Mouse (Mus musculus) Patski (cell line): ENCODE results near the gene Apopt1. TPM values are rescaled to one million over a fixed set of nuclear protein-coding genes. Genes with fewer than 3 reads are reported as not detected.
A peak's percentile ranks its signal among the peaks of the same experiment; 100 is the strongest.

Experiments used
- ATAC-seq: fragments of 100-300 bp; one replicate; pipeline ENCODE4 v1.8.0; 2021
- CTCF ChIA-PET: fragments of 350-600 bp; sonication (Branson Sonifier 250); formaldehyde crosslinking; loops from one replicate; lab custom pipeline; 2022; ENCODE audit warnings: inconsistent platforms; lab: Charles Lee
- POLR2A ChIA-PET: fragments of 350-600 bp; sonication (Branson Sonifier 250); formaldehyde crosslinking; loops from one replicate; lab custom pipeline; 2022; ENCODE audit warnings: antibody characterized with exemption, inconsistent platforms; lab: Charles Lee
- DNase-seq: peaks from one replicate; pipeline ENCODE4 v3.0.0-alpha.2; 2011; ENCODE audit warnings: low read depth, low spot score
- H3K27me3 ChIP-seq: fragments of 371-371 bp; one replicate; pipeline ENCODE4 v1.5.1; 2021
- CTCF ChIP-seq: fragments of 100-300 bp; IDR thresholded peaks from one replicate; pipeline ENCODE4 v1.5.1; 2021
- in situ Hi-C: fragments of 300-500 bp; cut with MboI; formaldehyde crosslinking; loops from 3 replicates; pipeline ENCODE4 v1.11.1; 2018; ENCODE audit warnings: low pct_unique_long_range_greater_than_20kb, mixed read lengths
- polyA plus RNA-seq: library from polyadenylated mRNA; unstranded; gene quantifications from one replicate; pipeline ENCODE4 v1.2.3, GENCODE M21; 2021

Gene Apopt1
- polyA plus RNA-seq, 1 experiment from 2014 or later, result 36.7 TPM

- H3K27me3 ChIP-seq, result no peaks in the 10 kb centered on the region
- no peak for DNase-seq
- CTCF ChIA-PET, result interaction anchor here (0.8 to 3.3 kb wide), 4 partner anchors 14 to 40 kb away, joined by 3 to 17 read pairs (median 3); no protein-coding TSS in a partner anchor
- POLR2A ChIA-PET, result interaction anchor here (0.9 to 1.0 kb wide), 2 partner anchors 25 to 28 kb away, joined by 3 read pairs; no protein-coding TSS in a partner anchor
- in situ Hi-C loops, result no loop called here
- TF ChIP-seq CTCF, result no peak
- ATAC-seq, result no peak
These were observed 19.5 kb upstream of the Apopt1 start for GRCm38 (mm10) chr12:111693341-111694270.

GRCm38 (mm10) chr12:111694271-111694781, 18.7 kb upstream of the Apopt1 start:
- DNase-seq (no peak), ATAC-seq (no peak)
- CTCF ChIA-PET, result interaction anchor here (1.0 to 3.3 kb wide), 4 partner anchors 10 to 41 kb away, joined by 3 to 17 read pairs (median 7); no protein-coding TSS in a partner anchor
- H3K27me3 ChIP-seq, result no peaks in the 10 kb centered on the region
- no peak for TF ChIP-seq CTCF
- POLR2A ChIA-PET, result no interaction called here
- in situ Hi-C loops, result no loop called here

GRCm38 (mm10) chr12:111694880-111695804, 17.9 kb upstream of the Apopt1 start:
- ChIA-PET CTCF (interaction anchor here (1.0 to 4.5 kb wide), 9 partner anchors 9 to 42 kb away, joined by 3 to 49 read pairs (median 6); no protein-coding TSS in a partner anchor), POLR2A (interaction anchor here (0.9 to 2.0 kb wide), 3 partner anchors 17 to 27 kb away, joined by 3 to 10 read pairs (median 6); partner anchors contain the start of gene Trmt61a)
- ATAC-seq (no peak), DNase-seq (no peak)
- H3K27me3 ChIP-seq, result no peaks in the 10 kb centered on the region
- TF ChIP-seq CTCF, result no peak
- in situ Hi-C loops, result loop anchor here (5.0 kb wide), 1 partner anchor 43 kb away; no protein-coding TSS in a partner anchor

- TF ChIP-seq CTCF, result no peak
- peak; percentile 8 for ATAC-seq
- ChIA-PET CTCF (interaction anchor here (0.6 to 4.5 kb wide), 10 partner anchors 9 to 43 kb away, joined by 3 to 49 read pairs (median 6); no protein-coding TSS in a partner anchor), POLR2A (interaction anchor here (0.8 to 2.0 kb wide), 5 partner anchors 18 to 38 kb away, joined by 3 to 10 read pairs (median 4); partner anchors contain the start of gene Trmt61a)
- no peak for DNase-seq
- no peaks in the 10 kb centered on the region for H3K27me3 ChIP-seq
- in situ Hi-C loops, result loop anchor here (5.0 kb wide), 1 partner anchor 44 kb away; no protein-coding TSS in a partner anchor
These were observed 16.8 kb upstream of the Apopt1 start for GRCm38 (mm10) chr12:111696239-111696638.

- ATAC-seq, result no peak
- H3K27me3 ChIP-seq, result no peaks in the 10 kb centered on the region
- no peak for DNase-seq
- no peak for TF ChIP-seq CTCF
- ChIA-PET CTCF (interaction anchor here (4.5 kb wide), 1 partner anchor 30 kb away, joined by 49 read pairs; no protein-coding TSS in a partner anchor), POLR2A (interaction anchor here (0.9 kb wide), 1 partner anchor 10 kb away, joined by 3 read pairs; no protein-coding TSS in a partner anchor)
- in situ Hi-C loops, result loop anchor here (5.0 kb wide), 1 partner anchor 45 kb away; no protein-coding TSS in a partner anchor
These were observed 15.4 kb upstream of the Apopt1 start for GRCm38 (mm10) chr12:111697708-111698107.

- no peak for DNase-seq
- no peaks in the 10 kb centered on the region for H3K27me3 ChIP-seq
- TF ChIP-seq CTCF, result no peak
- POLR2A ChIA-PET, result no interaction called here
- no peak for ATAC-seq
- CTCF ChIA-PET, result interaction anchor here (4.5 kb wide), 1 partner anchor 31 kb away, joined by 49 read pairs; no protein-coding TSS in a partner anchor
- in situ Hi-C loops, result loop anchor here (5.0 kb wide), 1 partner anchor 46 kb away; no protein-coding TSS in a partner anchor
These were observed 14.6 kb upstream of the Apopt1 start for GRCm38 (mm10) chr12:111698346-111698913.

GRCm38 (mm10) chr12:111699542-111699941, 13.5 kb upstream of the Apopt1 start:
- no peak for ATAC-seq

GRCm38 (mm10) chr12:111700920-111701458, 12.1 kb upstream of the Apopt1 start:
- ChIA-PET CTCF (interaction anchor here (1.3 kb wide), 1 partner anchor 27 kb away, joined by 4 read pairs; no protein-coding TSS in a partner anchor), POLR2A (no interaction called here)
- TF ChIP-seq CTCF, result no peak
- in situ Hi-C loops, result no loop called here
- H3K27me3 ChIP-seq, result no peaks in the 10 kb centered on the region
- ATAC-seq, result no peak
- DNase-seq, result no peak

More at GRCm38 (mm10) chr12:111699542-111699941, 13.5 kb upstream of the Apopt1 start:
- CTCF ChIA-PET, result no interaction called here
- POLR2A ChIA-PET, result no interaction called here
- TF ChIP-seq CTCF, result no peak
- no peaks in the 10 kb centered on the region for H3K27me3 ChIP-seq
- in situ Hi-C loops, result loop anchor here (5.0 kb wide), 1 partner anchor 47 kb away; no protein-coding TSS in a partner anchor
- DNase-seq, result no peak

- ATAC-seq, result no peak
These were observed 9.8 kb upstream of the Apopt1 start for GRCm38 (mm10) chr12:111703301-111703700.

More at GRCm38 (mm10) chr12:111703301-111703700, 9.8 kb upstream of the Apopt1 start:
- in situ Hi-C loops, result no loop called here
- ChIA-PET CTCF (no interaction called here), POLR2A (no interaction called here)
- DNase-seq, result no peak
- TF ChIP-seq CTCF, result no peak
- no peaks in the 10 kb centered on the region for H3K27me3 ChIP-seq
